Mouse (Mus musculus): Measurements from ENCODE around the gene Cd248.

DNA sequence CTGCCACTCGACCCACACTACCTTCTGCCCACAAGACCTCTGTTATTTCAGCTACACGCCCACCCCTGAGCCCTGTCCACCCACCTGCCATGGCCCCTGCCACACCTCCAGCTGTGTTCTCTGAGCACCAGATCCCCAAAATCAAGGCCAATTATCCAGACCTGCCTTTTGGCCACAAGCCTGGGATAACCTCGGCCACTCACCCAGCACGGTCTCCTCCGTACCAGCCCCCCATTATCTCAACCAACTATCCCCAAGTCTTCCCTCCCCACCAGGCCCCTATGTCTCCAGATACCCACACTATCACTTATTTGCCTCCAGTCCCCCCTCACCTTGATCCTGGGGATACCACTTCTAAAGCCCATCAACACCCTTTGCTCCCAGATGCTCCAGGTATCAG is 1.6 kb downstream of the Cd248 start:
- no peak for TF ChIP-seq POLR2A (IDR thresholded peaks at IDR 0.05; ENCODE audit: insufficient read depth, low read depth, low read length)
- no peak for TF ChIP-seq EP300 (IDR thresholded peaks at IDR 0.05; ENCODE audit: insufficient read depth, low read depth, low read length)

Measured in heart, adult 2 months (tissue).